Mouse (Mus musculus): ENCODE data around the gene Zfp385c. TPM values are rescaled to one million over a fixed set of nuclear protein-coding genes. Genes with fewer than 3 reads are reported as not detected.
A peak's percentile ranks its signal among the peaks of the same experiment; 100 is the strongest.
"Not testable (repeated sequence)": the region's sequence is repeated elsewhere in the genome, so short reads cannot be mapped to it uniquely, and the experiment has no call there.

Zfp385c gene
- total RNA-seq, 1 experiment from 2014 or later: 0.43 TPM

GRCm38 (mm10) chr11:100687265-100687664, 5.0 kb downstream of the Zfp385c start:
- no peak for DNase-seq

DNA sequence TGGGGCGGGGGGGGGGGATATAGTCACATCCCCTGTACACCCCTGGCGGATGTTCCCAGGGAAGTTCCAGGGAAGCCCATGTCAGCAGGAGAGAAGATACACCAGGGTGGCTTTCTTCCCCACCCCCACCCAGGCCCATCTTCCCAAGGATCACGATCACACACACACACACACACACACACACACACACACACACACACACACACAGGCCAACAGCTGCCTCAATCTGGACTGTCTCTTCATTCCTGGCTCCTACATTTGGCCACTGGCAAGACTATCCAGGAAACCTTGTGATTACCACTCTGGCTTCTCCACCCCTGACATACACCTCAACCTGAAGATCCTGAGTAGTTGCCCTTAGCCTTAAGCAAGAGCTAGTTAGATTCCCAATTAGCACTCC, 6.9 kb downstream of the Zfp385c start:
- no peak for DNase-seq

DNA sequence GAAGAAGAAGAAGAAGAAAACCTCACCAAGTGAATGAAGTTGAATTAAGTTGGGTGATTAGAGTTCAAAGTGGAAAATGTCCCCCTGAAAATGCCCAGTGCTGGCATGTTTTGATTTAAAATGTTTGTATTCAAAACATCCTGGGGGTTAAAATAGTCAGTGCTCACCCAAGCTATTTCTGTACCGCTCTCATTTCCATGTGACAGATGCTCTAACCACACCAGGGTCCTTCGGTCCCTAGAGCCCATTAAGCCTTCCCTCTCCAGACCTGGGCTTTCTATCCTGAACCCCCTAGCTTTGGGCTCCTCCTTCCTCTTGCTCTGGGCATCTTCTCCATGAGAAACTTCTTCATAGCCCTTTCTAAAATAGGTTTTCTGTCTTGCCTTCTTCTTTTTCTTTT, 8.2 kb downstream of the Zfp385c start:
- DNase-seq: no peak

- no peak for DNase-seq
Measured at GRCm38 (mm10) chr11:100682526-100682925, 9.7 kb downstream of the Zfp385c start.

- DNase-seq: no peak
Measured at GRCm38 (mm10) chr11:100681826-100682225, 10.4 kb downstream of the Zfp385c start.

- no peak for DNase-seq
Measured at GRCm38 (mm10) chr11:100677810-100678209, 14.4 kb downstream of the Zfp385c start.

DNA sequence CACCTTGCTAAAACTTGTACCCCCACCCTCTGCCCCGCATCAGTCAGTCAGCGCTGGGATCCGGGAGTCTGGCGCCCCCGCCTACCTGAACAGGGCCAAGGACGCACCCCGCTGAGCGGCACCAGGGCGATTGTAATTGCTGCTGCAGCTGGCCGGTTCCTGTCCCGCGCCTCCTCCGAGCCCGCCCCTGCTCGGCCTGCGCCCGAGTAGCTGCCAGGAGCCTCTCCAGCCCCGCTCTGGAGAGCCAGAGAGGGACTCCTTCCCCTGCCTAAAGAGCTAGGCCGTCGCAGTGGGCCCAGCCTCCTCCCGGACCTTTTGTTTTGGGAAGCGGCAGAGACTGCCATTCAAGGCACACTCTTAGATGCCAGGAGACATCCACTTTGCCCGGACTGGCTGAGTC, 19.1 kb downstream of the Zfp385c start:
- peak; percentile 68 for DNase-seq

- DNase-seq: no peak
Measured at GRCm38 (mm10) chr11:100671956-100672355, 20.3 kb downstream of the Zfp385c start.

DNA sequence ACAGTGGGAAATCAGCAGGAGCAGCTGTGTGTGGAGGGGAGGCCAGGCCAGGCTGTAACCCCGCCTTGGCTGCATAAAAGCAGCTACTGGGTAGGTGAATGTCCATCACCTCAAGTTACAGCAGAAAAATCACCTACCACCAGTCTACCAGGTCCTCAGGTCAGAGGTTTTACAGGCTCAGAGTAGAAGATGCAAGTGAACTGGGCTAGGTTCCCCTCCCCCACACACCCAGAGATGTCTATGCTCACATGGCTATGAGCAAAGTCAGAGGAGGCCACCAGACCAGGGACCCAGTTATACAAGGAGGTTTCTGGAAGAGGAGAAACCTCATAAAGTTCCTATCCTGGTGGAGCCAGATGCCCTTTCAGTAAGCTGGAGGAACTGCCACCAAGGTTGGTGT, 21.2 kb downstream of the Zfp385c start:
- no peak for DNase-seq

GRCm38 (mm10) chr11:100659806-100660205, 32.4 kb downstream of the Zfp385c start:
- DNase-seq: no peak

DNA sequence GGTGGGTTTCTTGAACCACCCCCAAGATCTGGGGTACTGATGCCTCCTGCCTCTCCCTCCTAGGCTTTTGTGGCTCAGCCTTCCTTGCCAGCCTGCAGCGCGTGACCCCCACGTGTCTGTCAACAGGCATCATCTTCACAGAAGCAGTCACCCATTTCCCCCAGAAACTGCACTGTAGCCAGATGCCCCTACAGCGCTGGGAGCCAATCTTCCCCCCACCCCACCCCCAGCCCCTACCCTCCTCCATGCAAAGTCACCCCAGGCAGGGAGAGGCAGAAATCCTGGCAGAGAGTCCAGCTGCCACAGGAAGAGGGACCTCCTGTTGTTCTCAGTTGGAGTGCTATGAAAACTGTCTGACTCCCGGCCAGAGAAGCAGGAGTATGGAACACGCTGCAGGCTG, 35.8 kb downstream of the Zfp385c start:
- DNase-seq: no peak

GRCm38 (mm10) chr11:100655589-100655988, 36.7 kb downstream of the Zfp385c start:
- DNase-seq: not testable (repeated sequence)

- DNase-seq: peak; percentile 62
Measured at GRCm38 (mm10) chr11:100651748-100652147, 40.5 kb downstream of the Zfp385c start.

DNA sequence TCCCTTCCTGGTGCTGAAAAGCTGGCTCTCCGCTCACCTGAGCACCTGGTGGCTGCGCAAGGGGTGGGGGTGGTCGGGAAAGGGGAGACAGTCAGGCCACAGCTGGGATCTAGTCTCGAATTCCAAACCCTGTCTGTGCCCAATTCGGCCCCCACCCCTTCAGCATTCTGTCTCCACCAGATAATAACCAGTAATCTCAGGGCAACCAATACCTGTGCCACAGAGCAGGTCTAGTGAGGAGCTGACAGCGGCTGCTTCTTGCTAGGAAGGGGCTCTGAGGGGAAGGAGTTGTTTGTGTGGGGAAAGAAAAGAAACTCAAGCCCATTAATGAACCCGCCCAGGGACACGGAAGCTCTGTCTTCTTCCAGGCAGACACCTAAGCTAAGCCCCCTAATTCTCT, 41.0 kb downstream of the Zfp385c start:
- no peak for DNase-seq

GRCm38 (mm10) chr11:100648405-100648804, 43.9 kb downstream of the Zfp385c start:
- DNase-seq: no peak

GRCm38 (mm10) chr11:100646265-100646664, 46.0 kb downstream of the Zfp385c start:
- peak; percentile 59 for DNase-seq

DNA sequence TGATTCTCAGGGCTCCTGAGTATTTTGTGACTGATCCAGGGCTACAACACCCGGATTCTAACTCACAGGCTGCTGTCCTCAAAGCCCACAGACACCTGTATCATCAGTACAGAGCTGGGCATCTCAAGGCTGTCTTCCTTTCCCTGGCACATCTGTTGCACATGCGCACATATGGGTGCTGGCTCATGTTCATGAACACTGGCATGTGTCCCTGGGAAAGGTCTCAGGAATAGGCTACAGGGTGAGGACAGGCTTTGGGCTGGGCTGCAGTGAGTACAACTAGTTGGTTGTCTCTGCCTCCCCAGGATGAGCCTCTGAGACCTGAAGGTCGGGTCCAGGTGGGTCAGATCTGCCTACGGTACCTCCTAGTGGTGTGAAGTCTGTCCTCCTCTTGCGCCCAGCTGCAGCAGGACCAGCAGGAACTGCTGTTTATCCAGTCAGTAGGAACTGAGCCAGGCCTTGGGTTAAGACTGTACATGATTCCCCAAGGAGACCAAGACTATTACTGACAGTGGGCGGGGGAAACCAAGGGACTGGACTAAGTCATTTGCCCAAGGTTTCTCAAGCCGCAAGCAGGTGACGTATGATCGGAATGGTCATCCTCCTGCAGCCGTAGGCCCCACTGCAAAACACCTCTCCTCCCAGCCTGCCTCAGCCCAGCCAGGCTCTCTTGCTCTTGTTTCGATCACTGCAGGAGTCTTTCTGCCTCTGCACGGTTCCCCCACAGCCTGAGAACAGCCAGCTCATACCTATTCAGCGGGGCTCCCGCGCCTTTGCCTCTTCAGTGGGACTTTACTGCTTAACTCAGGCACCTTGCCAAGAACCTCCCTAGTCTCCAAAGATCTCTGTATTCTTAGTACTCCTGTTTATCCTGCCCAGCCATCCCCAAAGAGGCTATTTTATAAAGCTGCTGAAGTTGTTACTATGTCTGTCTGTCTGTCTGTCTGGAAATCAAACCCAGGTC, 48.4 kb downstream of the Zfp385c start:
- DNase-seq: no peak

DNA sequence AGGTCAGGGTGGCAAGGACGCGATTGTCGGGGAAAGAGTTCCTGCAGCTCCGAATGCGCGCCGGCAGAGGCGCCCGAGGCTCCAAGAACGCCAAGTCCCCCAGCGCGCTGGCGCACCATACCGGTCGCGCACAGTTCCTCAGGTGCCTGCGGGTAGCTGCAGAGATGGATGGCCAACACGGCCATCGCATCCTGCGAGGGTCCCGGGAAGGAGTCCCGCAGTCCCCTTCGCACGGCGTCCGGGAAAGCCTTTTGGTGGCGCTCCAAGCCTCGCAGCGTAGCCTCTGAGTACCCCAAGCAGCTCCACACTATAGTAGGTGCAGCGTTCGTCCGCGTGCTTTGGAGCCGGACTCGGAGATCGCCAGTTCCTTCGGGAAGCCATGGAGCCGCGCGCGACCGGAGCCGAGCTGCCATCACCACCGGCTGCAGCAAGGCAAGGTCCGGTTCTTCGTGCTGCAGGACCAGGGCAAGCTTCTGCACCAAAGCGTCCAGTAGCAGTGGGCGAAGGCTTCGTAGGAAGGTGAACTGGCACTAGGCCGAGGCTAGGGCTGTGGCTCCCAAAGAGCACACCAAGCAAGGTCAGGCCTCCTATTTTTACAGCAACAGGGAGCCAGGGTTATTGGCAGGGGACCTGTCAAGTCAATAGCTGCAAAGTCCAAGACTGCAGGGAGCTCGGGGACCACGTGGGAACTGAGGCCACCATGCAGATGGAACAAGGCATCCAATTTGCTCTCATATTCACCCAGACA, 51.9 kb downstream of the Zfp385c start:
- peak; percentile 56 for DNase-seq

GRCm38 (mm10) chr11:100634530-100634929, 57.7 kb downstream of the Zfp385c start:
- DNase-seq: no peak

DNA sequence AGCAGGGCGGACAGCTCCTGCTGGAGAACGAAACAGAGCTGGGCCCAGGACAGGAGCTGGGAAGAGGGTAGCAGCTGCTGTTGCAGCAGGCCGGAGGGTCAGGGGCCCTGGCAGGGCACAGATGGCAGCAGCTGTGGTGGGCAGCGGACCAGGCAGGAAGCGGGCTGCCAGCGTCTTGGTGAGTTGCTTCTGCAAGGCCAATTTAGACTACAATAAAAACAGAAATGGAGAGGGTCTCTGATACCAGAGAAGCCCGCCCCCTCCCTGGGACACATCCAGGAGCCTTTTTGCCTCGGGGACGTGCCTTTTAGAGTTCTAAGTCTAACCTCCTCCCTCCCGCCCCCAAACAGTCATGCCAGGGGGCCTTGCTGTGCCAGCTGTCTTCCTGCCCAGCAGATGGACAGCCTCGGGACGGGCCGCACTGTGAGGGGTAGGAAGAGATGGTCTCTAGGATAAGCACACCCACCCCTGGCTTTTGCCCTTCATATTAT, 63.3 kb downstream of the Zfp385c start:
- DNase-seq: no peak

DNA sequence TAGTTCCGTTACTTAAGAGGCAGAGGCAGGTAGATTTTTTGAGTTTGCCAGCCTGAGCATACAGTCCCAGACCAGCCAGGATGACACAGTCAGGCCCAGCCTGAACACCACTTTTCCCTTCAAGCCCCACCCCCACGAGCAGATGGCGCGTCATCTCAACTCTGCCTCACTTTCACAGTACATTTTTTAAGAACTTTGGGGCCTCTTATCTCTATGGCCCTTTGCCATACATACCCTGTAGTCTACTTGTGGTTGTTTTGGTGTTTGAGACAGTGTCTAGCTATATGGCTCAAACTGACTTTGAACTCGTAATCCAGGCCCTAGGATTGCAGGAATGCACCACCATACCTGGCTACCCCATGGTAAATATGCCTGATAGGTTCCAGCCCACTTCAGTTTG, 64.2 kb downstream of the Zfp385c start:
- DNase-seq: no peak

- DNase-seq: peak; percentile 81
Measured at GRCm38 (mm10) chr11:100626701-100627195, 65.5 kb downstream of the Zfp385c start.

All from adrenal gland, postnatal 25 days (tissue).